Mouse (Mus musculus): ENCODE measurements around the gene Nhsl1. TPM values are rescaled to one million over a fixed set of nuclear protein-coding genes. Genes with fewer than 3 reads are reported as not detected.
"Not testable (repeated sequence)": the region's sequence is repeated elsewhere in the genome, so short reads cannot be mapped to it uniquely, and the experiment has no call there.

The Nhsl1 gene
- polyA plus RNA-seq, 1 experiment, result 0.74 TPM

GRCm38 (mm10) chr10:18536889-18537288 lies 218.1 kb downstream of the Nhsl1 start:
- 86% methylated on average over 2 of the region's 2 CpGs for WGBS
- H3K27me3 ChIP-seq (ENCODE audit: control insufficient read depth, insufficient read depth, low read length), result no peaks in the 10 kb centered on the region
- no peak overlapping the region for H3K4me3 ChIP-seq (ENCODE audit: extremely low read depth, insufficient read depth, insufficient read length)
- DNase-seq (ENCODE audit: low read depth in 1 of 2, low spot score in 2 of 2), result no peak
- no peak overlapping the region for H3K27ac ChIP-seq (ENCODE audit: insufficient read depth, low read length)
- H3K4me1 ChIP-seq (ENCODE audit: control insufficient read depth, insufficient read depth, insufficient read length), result no peaks in the 10 kb centered on the region
- no peak for TF ChIP-seq CTCF (IDR thresholded peaks at IDR 0.05; ENCODE audit: extremely low read depth, insufficient read depth, insufficient read length, insufficient replicate concordance)
- no peak for TF ChIP-seq POLR2A (IDR thresholded peaks at IDR 0.05; ENCODE audit: low read depth, low read length)
- no peaks in the 10 kb centered on the region for H3K36me3 ChIP-seq (ENCODE audit: control insufficient read depth, insufficient read depth, low read length)

GRCm38 (mm10) chr10:18545309-18545708 lies 226.5 kb downstream of the Nhsl1 start:
- no peak for DNase-seq (ENCODE audit: low read depth in 1 of 2, low spot score in 2 of 2)
- H3K27ac ChIP-seq (ENCODE audit: insufficient read depth, low read length), result no peak overlapping the region
- TF ChIP-seq POLR2A (IDR thresholded peaks at IDR 0.05; ENCODE audit: low read depth, low read length) (no peak), CTCF (IDR thresholded peaks at IDR 0.05; ENCODE audit: extremely low read depth, insufficient read depth, insufficient read length, insufficient replicate concordance) (no peak)
- H3K27me3 ChIP-seq (ENCODE audit: control insufficient read depth, insufficient read depth, low read length), result peaks cover 2% of the 10 kb centered on the region
- peaks cover 4% of the 10 kb centered on the region; the same call in 1 of the 2 replicates for H3K4me1 ChIP-seq (ENCODE audit: control insufficient read depth, insufficient read depth, insufficient read length)
- 18% methylated on average over 13 of the region's 13 CpGs for WGBS
- peak overlapping the region; percentile 49 for H3K4me3 ChIP-seq (ENCODE audit: extremely low read depth, insufficient read depth, insufficient read length)
- H3K36me3 ChIP-seq (ENCODE audit: control insufficient read depth, insufficient read depth, low read length), result no peaks in the 10 kb centered on the region

DNA sequence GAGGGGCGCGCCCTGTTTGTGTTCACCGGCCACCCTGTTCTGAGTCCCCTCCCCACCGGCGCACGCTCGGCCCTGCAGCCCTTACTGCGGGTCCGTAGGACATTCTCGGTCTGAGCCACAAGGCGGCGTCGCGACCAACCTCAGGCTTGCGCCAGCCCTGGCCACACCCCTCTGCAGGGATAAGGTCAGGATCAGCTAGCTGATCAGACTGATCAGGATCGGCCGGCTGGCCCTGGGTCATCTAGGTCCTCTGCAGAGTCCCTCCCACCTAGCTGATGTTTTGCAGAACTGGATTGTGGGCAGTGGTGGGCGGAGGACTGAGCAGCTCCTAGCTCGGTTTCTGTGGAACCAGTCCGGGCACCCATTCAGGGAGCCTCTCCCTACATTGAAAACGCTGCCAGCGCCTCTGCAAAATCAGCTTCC lies 227.0 kb downstream of the Nhsl1 start, which contains the start of gene Hebp2:
TSS of gene Hebp2 (minus strand) at position 264 of the 423 bp plus-strand sequence.
- WGBS, result 3% methylated on average over 22 of the region's 22 CpGs
- DNase-seq (ENCODE audit: low read depth in 1 of 2, low spot score in 2 of 2), result no peak
- Histone ChIP-seq H3K27ac (ENCODE audit: insufficient read depth, low read length) (no peak within 1 kb of the TSS), H3K4me3 (ENCODE audit: extremely low read depth, insufficient read depth, insufficient read length) (peak within 1 kb of the TSS; percentile 49), H3K4me1 (ENCODE audit: control insufficient read depth, insufficient read depth, insufficient read length) (peaks cover 4% of the 10 kb centered on the region; the same call in 1 of the 2 replicates), H3K36me3 (ENCODE audit: control insufficient read depth, insufficient read depth, low read length) (no peaks in the 10 kb centered on the region), H3K27me3 (ENCODE audit: control insufficient read depth, insufficient read depth, low read length) (peaks cover 2% of the 10 kb centered on the region)
- TF ChIP-seq POLR2A (IDR thresholded peaks at IDR 0.05; ENCODE audit: low read depth, low read length), result no peak
- peak; percentile 18; the same call in 1 of the 2 replicates for TF ChIP-seq CTCF (IDR thresholded peaks at IDR 0.05; ENCODE audit: extremely low read depth, insufficient read depth, insufficient read length, insufficient replicate concordance)

- TF ChIP-seq POLR2A (IDR thresholded peaks at IDR 0.05; ENCODE audit: low read depth, low read length), result no peak
- no peak for TF ChIP-seq CTCF (IDR thresholded peaks at IDR 0.05; ENCODE audit: extremely low read depth, insufficient read depth, insufficient read length, insufficient replicate concordance)
- peaks cover 4% of the 10 kb centered on the region; the same call in 1 of the 2 replicates for H3K4me1 ChIP-seq (ENCODE audit: control insufficient read depth, insufficient read depth, insufficient read length)
- H3K27me3 ChIP-seq (ENCODE audit: control insufficient read depth, insufficient read depth, low read length), result peaks cover 2% of the 10 kb centered on the region
- WGBS, result 85% methylated on average over 4 of the region's 4 CpGs
- no peaks in the 10 kb centered on the region for H3K36me3 ChIP-seq (ENCODE audit: control insufficient read depth, insufficient read depth, low read length)
- DNase-seq (ENCODE audit: low read depth in 1 of 2, low spot score in 2 of 2), result no peak
- H3K4me3 ChIP-seq (ENCODE audit: extremely low read depth, insufficient read depth, insufficient read length), result no peak overlapping the region
- H3K27ac ChIP-seq (ENCODE audit: insufficient read depth, low read length), result no peak overlapping the region
Observed at GRCm38 (mm10) chr10:18547381-18547780, 228.6 kb downstream of the Nhsl1 start.

- no peak overlapping the region for H3K27ac ChIP-seq (ENCODE audit: insufficient read depth, low read length)
- no peak overlapping the region for H3K4me3 ChIP-seq (ENCODE audit: extremely low read depth, insufficient read depth, insufficient read length)
- H3K4me1 ChIP-seq (ENCODE audit: control insufficient read depth, insufficient read depth, insufficient read length), result peaks cover 4% of the 10 kb centered on the region; the same call in 1 of the 2 replicates
- no peak for TF ChIP-seq POLR2A (IDR thresholded peaks at IDR 0.05; ENCODE audit: low read depth, low read length)
- no peak for TF ChIP-seq CTCF (IDR thresholded peaks at IDR 0.05; ENCODE audit: extremely low read depth, insufficient read depth, insufficient read length, insufficient replicate concordance)
- peaks cover 2% of the 10 kb centered on the region for H3K27me3 ChIP-seq (ENCODE audit: control insufficient read depth, insufficient read depth, low read length)
- H3K36me3 ChIP-seq (ENCODE audit: control insufficient read depth, insufficient read depth, low read length), result no peaks in the 10 kb centered on the region
- no peak for DNase-seq (ENCODE audit: low read depth in 1 of 2, low spot score in 2 of 2)
- WGBS, result 41% methylated on average over 35 of the region's 35 CpGs
Observed at GRCm38 (mm10) chr10:18549321-18550216, 230.8 kb downstream of the Nhsl1 start.

- H3K4me3 ChIP-seq (ENCODE audit: extremely low read depth, insufficient read depth, insufficient read length); H3K27ac ChIP-seq (ENCODE audit: insufficient read depth, low read length); DNase-seq (ENCODE audit: low read depth in 1 of 2, low spot score in 2 of 2); H3K4me1 ChIP-seq (ENCODE audit: control insufficient read depth, insufficient read depth, insufficient read length); H3K27me3 ChIP-seq (ENCODE audit: control insufficient read depth, insufficient read depth, low read length); H3K36me3 ChIP-seq (ENCODE audit: control insufficient read depth, insufficient read depth, low read length): not testable (repeated sequence)
- WGBS, result 89% methylated on average over 9 of the region's 9 CpGs
Observed at GRCm38 (mm10) chr10:18559076-18559475, 240.3 kb downstream of the Nhsl1 start.

DNA sequence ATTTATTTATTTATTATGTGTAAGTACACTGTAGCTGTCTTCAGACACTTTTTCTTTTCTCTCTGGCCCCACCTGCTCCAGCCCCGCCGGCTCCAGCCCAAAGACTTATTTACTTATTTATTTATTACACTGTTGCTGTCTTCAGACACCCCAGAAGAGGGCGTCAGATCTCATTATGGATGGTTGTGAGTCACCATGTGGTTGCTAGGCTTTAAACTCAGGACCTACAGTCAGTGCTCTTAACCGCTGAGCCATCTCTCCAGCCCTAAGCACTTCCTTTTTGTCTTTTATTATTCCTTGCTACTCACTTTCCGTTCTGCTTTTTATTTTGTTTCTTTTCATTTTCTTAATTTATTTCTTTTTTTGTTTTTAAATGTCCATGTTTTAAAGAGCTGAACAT lies 242.7 kb downstream of the Nhsl1 start:
- TF ChIP-seq CTCF (IDR thresholded peaks at IDR 0.05; ENCODE audit: extremely low read depth, insufficient read depth, insufficient read length, insufficient replicate concordance), result no peak
- TF ChIP-seq POLR2A (IDR thresholded peaks at IDR 0.05; ENCODE audit: low read depth, low read length), result no peak
- WGBS, result 28% methylated on average over 5 of the region's 5 CpGs
- H3K27me3 ChIP-seq (ENCODE audit: control insufficient read depth, insufficient read depth, low read length), result no peaks in the 10 kb centered on the region
- no peak for DNase-seq (ENCODE audit: low read depth in 1 of 2, low spot score in 2 of 2)
- H3K27ac ChIP-seq (ENCODE audit: insufficient read depth, low read length), result no peak overlapping the region
- H3K4me3 ChIP-seq (ENCODE audit: extremely low read depth, insufficient read depth, insufficient read length), result no peak overlapping the region
- no peaks in the 10 kb centered on the region for H3K36me3 ChIP-seq (ENCODE audit: control insufficient read depth, insufficient read depth, low read length)
- H3K4me1 ChIP-seq (ENCODE audit: control insufficient read depth, insufficient read depth, insufficient read length), result no peaks in the 10 kb centered on the region
